Mouse (Mus musculus) forebrain, embryonic 16.5 days (tissue): ENCODE data around the gene Olfr516. TPM values are rescaled to one million over a fixed set of nuclear protein-coding genes. Genes with fewer than 3 reads are reported as not detected.
"Not testable (repeated sequence)": the region's sequence is repeated elsewhere in the genome, so short reads cannot be mapped to it uniquely, and the experiment has no call there.

Source experiments
- ATAC-seq: fragments of 200-750 bp; cut with Nextera tagmentation; 2 replicates; pipeline ENCODE4 v1.8.0; 2017; ENCODE audit warnings: mild to moderate bottlenecking, moderate library complexity
- H3K27ac ChIP-seq: fragments of 300-500 bp; sonication (generic); 2 replicates; pipeline ENCODE4 v1.5.1; 2014; ENCODE audit warnings: low read length, control low read depth
- H3K27me3 ChIP-seq: fragments of 300-500 bp; sonication (generic); replicated peaks from 2 replicates; pipeline ENCODE4 v1.6.1; 2014; ENCODE audit warnings: low read length; ENCODE audit not compliant: control insufficient read depth, insufficient read depth
- H3K36me3 ChIP-seq: fragments of 300-500 bp; sonication (generic); 2 replicates; pipeline ENCODE4 v1.6.1; 2014; ENCODE audit not compliant: control insufficient read depth, insufficient read depth
- H3K4me1 ChIP-seq: fragments of 300-500 bp; sonication (generic); replicated peaks from 2 replicates; pipeline ENCODE4 v1.6.1; 2014; ENCODE audit warnings: low read length; ENCODE audit not compliant: control insufficient read depth, insufficient read depth
- H3K4me2 ChIP-seq: fragments of 300-500 bp; sonication (generic); 2 replicates; pipeline ENCODE4 v1.6.1; 2014; ENCODE audit warnings: mild to moderate bottlenecking, low read length, control low read depth
- H3K4me3 ChIP-seq: fragments of 300-500 bp; sonication (generic); replicated peaks from 2 replicates; pipeline ENCODE4 v1.5.1; 2014; ENCODE audit warnings: mild to moderate bottlenecking, low read length, control low read depth
- H3K9ac ChIP-seq: fragments of 300-500 bp; sonication (generic); replicated peaks from 2 replicates; pipeline ENCODE4 v1.6.1; 2014; ENCODE audit warnings: low read depth, low read length, control low read depth
- H3K9me3 ChIP-seq: fragments of 300-500 bp; sonication (generic); 2 replicates; pipeline ENCODE4 v1.6.1; 2016; ENCODE audit warnings: low read length; ENCODE audit not compliant: control insufficient read depth
- WGBS: fragments of 180-500 bp; shearing (Covaris S2); extraction: QIAGEN DNeasy Blood & Tissue Kit; methylation state at CpG from one replicate; pipeline ENCODE4 v1.1.7; 2014; 5-methylcytosine and 5-hydroxymethylcytosine counted together
- polyA plus RNA-seq: library from polyadenylated mRNA; unstranded; fragments of >200 nt; fragmentation: Nextera tagmentation; extraction: Ambion mirVana; gene quantifications from 2 replicates; pipeline ENCODE4 v1.2.1, GENCODE M21; 2015

The Olfr516 gene
- not detected in 2 replicates for polyA plus RNA-seq

DNA sequence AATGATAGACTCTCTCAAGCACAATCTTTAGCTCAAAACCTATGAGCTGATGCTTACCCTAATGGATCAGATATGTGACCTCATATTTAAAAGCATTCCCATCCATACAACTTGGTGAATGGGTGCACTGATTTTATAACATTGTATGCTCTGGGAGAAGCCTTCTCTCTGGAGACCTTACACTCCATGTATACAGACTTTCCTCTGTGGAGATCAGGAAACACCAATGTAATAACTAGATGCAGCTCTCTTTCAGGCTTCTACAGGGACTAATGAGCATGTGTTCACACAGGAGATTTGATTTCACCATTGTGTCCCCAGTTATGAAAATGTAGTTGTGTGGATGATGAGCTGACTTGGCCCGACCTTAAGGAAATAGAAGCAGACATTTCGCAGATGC, at the start of gene Olfr516:
Olfr516 (minus strand) TSS at position 101 of the 400 bp plus-strand sequence.
- Histone ChIP-seq H3K9me3 (no peaks in the 10 kb centered on the region), H3K4me1 (no peaks in the 10 kb centered on the region), H3K36me3 (no peaks in the 10 kb centered on the region), H3K4me2 (no peak within 1 kb of the TSS), H3K9ac (no peak within 1 kb of the TSS), H3K27ac (no peak within 1 kb of the TSS), H3K27me3 (no peaks in the 10 kb centered on the region), H3K4me3 (no peak within 1 kb of the TSS)
- ATAC-seq: no peak
- WGBS: 96% methylated on average over 2 of the region's 2 CpGs

DNA sequence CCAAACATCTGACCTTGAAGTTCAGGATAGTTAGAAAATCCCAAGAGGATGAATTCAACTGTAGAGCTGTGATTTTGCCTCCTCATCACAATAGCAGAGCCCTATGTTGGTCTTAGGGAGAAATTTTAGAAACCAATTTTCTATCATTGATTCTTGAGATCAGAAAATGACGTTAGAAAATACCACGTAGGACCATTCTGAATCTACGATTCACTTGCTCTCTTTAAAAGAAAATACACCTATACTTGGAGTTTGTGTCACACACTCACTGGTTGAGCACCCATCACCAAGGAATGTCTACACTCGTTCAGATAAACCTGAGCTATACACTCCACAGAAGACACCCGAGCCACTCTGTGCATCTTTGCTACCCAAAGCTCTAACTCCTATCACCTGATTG, 44.0 kb upstream of the Olfr516 start, which contains the start of gene Olfr519:
Olfr519 (minus strand) TSS at position 101 of the 400 bp plus-strand sequence.
- Histone ChIP-seq H3K36me3 (no peaks in the 10 kb centered on the region), H3K4me3 (no peak within 1 kb of the TSS), H3K27me3 (no peaks in the 10 kb centered on the region), H3K9me3 (no peaks in the 10 kb centered on the region), H3K9ac (no peak within 1 kb of the TSS), H3K27ac (no peak within 1 kb of the TSS), H3K4me1 (no peaks in the 10 kb centered on the region), H3K4me2 (no peak within 1 kb of the TSS)
- WGBS: 91% methylated on average over 5 of the region's 5 CpGs
- no peak for ATAC-seq

DNA sequence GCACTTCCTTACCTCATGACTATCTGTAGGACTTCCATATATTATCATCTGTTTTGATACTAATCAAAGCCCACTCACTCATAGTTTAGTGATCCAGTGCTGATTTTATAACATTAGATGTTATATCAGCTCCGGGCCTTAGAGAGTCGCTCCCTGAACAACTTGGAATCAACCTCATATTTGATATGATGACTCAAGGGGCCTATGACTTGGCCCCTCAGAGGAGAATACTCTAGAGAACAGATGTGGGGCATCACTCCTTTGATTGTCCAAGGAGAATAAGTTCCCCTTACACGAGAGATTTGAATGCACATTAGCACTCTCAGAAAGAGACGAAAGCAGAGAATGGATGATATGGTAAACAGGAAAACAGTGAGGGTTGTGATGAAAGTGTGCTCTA, 34.6 kb upstream of the Olfr516 start, which contains the start of gene Olfr518:
Olfr518 (minus strand) TSS at position 101 of the 400 bp plus-strand sequence.
- H3K4me1 ChIP-seq: no peaks in the 10 kb centered on the region
- H3K9me3 ChIP-seq: no peaks in the 10 kb centered on the region
- H3K4me2 ChIP-seq: no peak within 1 kb of the TSS
- no peak for ATAC-seq
- 80% methylated on average over 4 of the region's 4 CpGs for WGBS
- no peak within 1 kb of the TSS for H3K9ac ChIP-seq
- no peak within 1 kb of the TSS for H3K4me3 ChIP-seq
- no peaks in the 10 kb centered on the region for H3K27me3 ChIP-seq
- H3K36me3 ChIP-seq: no peaks in the 10 kb centered on the region
- H3K27ac ChIP-seq: no peak within 1 kb of the TSS

DNA sequence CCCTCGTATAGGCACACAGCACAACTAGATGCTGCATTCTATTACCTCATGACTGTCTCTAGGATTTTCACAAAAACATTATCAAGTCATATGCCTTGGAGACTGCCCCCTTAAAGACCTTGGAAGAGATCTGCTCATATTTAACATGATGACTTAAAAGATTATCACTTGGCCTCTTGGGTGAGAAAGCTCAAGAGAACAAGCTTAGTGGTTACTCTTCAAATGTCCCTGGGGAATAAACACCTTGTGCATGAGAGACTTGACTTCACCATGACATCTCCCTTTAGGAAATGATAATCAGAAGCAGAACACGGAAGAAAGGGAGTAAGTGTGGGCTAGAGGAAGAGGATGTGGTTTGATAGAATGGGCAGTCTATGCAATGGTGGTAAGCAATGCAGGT, 21.9 kb upstream of the Olfr516 start, which contains the start of gene Olfr517:
Olfr517 (minus strand) TSS at position 101 of the 400 bp plus-strand sequence.
- H3K36me3 ChIP-seq: no peaks in the 10 kb centered on the region
- no peaks in the 10 kb centered on the region for H3K9me3 ChIP-seq
- H3K9ac ChIP-seq: no peak within 1 kb of the TSS
- no peak within 1 kb of the TSS for H3K4me3 ChIP-seq
- no peak within 1 kb of the TSS for H3K27ac ChIP-seq
- no peaks in the 10 kb centered on the region for H3K4me1 ChIP-seq
- no peaks in the 10 kb centered on the region for H3K27me3 ChIP-seq
- no peak within 1 kb of the TSS for H3K4me2 ChIP-seq
- WGBS: 76% methylated on average over 2 of the region's 2 CpGs
- ATAC-seq: no peak

DNA sequence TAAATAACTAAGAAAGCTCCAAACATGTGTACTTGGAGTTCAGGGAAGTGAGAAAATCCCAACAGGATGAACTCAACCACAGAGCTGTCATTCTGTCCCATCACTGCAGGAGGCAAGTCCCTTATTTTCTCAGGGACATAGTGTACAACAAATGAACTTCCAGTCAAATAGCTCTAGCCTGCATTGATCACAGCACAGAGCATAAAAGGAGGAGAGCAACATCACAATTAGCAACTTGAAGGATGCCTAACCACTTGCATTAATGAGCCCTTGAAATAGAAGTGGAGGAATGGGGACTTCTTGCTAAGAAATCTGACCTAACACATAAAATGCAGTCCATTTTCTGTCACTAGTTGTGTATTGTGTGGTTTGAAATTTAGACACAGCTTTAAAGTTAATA, 24.4 kb downstream of the Olfr516 start, which contains the start of gene Olfr514:
Olfr514 (minus strand) TSS at position 101 of the 400 bp plus-strand sequence.
- Histone ChIP-seq H3K9me3 (no peaks in the 10 kb centered on the region), H3K4me3 (no peak within 1 kb of the TSS), H3K27ac (no peak within 1 kb of the TSS), H3K36me3 (no peaks in the 10 kb centered on the region), H3K4me1 (no peaks in the 10 kb centered on the region), H3K9ac (no peak within 1 kb of the TSS), H3K27me3 (no peaks in the 10 kb centered on the region), H3K4me2 (no peak within 1 kb of the TSS)
- ATAC-seq: no peak

DNA sequence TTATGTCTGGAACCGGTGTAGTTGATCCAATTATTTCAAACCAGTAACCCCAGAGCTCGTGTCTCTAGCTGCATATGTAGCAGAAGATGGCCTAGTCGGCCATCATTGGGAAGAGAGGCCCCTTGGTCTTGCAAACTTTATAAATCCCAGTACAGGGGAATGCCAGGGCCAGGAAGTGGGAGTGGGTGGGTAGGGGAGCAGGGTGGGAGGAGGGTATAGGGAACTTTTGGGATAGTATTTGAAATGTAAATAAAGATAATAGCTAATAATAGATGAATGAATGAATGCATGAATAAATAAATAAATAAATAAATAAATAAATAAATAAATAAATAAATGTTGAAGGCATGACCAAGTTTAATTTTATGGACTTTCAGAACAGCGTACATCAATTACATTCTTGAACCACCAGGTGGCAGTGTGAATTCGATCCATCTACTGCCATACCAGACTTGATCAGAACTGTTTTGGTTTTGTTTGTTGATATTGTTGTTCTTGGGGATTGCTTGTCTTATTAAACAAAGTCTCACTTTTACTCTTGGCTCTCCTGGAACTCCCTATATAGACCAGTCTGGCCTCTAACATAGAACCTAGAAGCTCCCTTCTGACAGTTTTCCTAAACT, 35.6 kb downstream of the Olfr516 start:
- not testable (repeated sequence) for H3K4me3 ChIP-seq, H3K4me1 ChIP-seq, H3K27ac ChIP-seq, H3K9ac ChIP-seq, H3K4me2 ChIP-seq, H3K27me3 ChIP-seq, H3K9me3 ChIP-seq, H3K36me3 ChIP-seq
- ATAC-seq: 0 out of 2 replicates have a peak, but pooled peaks have one; percentile 61
- WGBS: 54% methylated on average over 5 of the region's 5 CpGs

DNA sequence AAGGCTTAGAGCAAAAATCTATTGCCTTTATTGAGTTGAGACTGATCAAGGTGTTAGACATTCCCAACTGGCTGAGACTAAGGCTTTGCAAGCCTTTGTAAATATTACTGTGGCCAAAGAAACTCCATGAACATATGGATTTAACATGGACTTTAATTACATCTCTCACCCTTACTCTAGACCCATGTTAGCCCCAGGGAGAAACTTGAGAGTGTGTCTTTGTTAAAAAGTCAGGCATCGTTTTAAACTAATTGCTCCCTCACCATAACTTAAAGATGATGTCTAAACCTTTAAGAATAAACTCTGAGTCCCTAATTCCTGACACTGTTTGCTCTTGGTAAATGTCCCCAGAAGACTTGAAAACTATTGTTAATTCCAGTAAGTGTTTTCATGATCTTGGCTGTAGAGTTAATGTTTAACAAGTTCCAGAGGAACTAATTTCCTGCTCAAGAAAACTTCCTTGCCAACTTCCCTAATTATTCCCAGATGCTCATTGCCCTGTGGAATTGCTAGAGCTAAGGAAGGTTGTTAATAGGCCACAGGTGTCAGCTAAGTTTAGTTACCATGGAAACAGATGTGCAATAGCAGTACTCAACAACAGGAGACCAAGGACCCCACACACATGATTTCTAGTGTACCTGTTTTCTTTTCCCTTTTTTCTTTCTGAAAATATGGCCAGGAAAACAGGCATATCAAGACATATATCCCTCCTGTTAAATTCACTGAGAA, 53.0 kb downstream of the Olfr516 start:
- WGBS: 44% methylated on average over 1 of the region's 1 CpGs
- no peak overlapping the region for H3K9ac ChIP-seq
- no peak for ATAC-seq
- no peaks in the 10 kb centered on the region for H3K4me1 ChIP-seq
- no peaks in the 10 kb centered on the region for H3K9me3 ChIP-seq
- H3K36me3 ChIP-seq: no peaks in the 10 kb centered on the region
- no peak overlapping the region for H3K4me2 ChIP-seq
- no peak overlapping the region for H3K4me3 ChIP-seq
- H3K27ac ChIP-seq: no peak overlapping the region
- no peaks in the 10 kb centered on the region for H3K27me3 ChIP-seq

Other genes with a start within 250 kb of the Olfr516 start
- not detected in 2 replicates for gene Olfr506, start 239.7 kb downstream of the Olfr516 start, polyA plus RNA-seq
- gene Olfr507, start 228.7 kb downstream of the Olfr516 start, polyA plus RNA-seq: not detected in 2 replicates
- not detected in 2 replicates for gene Olfr508, start 220.5 kb downstream of the Olfr516 start, polyA plus RNA-seq
- 0.06 TPM in 1 of 2 replicates, not detected in the other for gene Olfr509, start 198.6 kb downstream of the Olfr516 start, polyA plus RNA-seq
- gene Olfr510, start 184.1 kb downstream of the Olfr516 start, polyA plus RNA-seq: not detected in 2 replicates
- not detected in 2 replicates for gene Olfr512, start 137.2 kb downstream of the Olfr516 start, polyA plus RNA-seq
- not detected in 2 replicates for gene Olfr513, start 99.6 kb downstream of the Olfr516 start, polyA plus RNA-seq
- not detected in 2 replicates for gene Olfr514, start 24.5 kb downstream of the Olfr516 start, polyA plus RNA-seq
- not detected in 2 replicates for gene Olfr517, start 21.9 kb upstream of the Olfr516 start, polyA plus RNA-seq
- not detected in 2 replicates for gene Olfr518, start 34.5 kb upstream of the Olfr516 start, polyA plus RNA-seq
- not detected in 2 replicates for gene Olfr519, start 43.9 kb upstream of the Olfr516 start, polyA plus RNA-seq
- not detected in 2 replicates for gene Nlrp10, start 79.6 kb upstream of the Olfr516 start, polyA plus RNA-seq
- gene Eif3f, start 83.9 kb upstream of the Olfr516 start, polyA plus RNA-seq: 80.5 and 85.1 TPM in 2 replicates
- gene Tub, start 99.8 kb upstream of the Olfr516 start, polyA plus RNA-seq: 49.4 and 57.8 TPM in 2 replicates
- gene Ric3, start 232.8 kb upstream of the Olfr516 start, polyA plus RNA-seq: 31.9 and 34.6 TPM in 2 replicates